Mouse (Mus musculus): ENCODE measurements around the gene Tnp2. TPM values are rescaled to one million over a fixed set of nuclear protein-coding genes. Genes with fewer than 3 reads are reported as not detected.
A peak's percentile ranks its signal among the peaks of the same experiment; 100 is the strongest.

Tnp2 gene
- polyA plus RNA-seq, 1 experiment: not detected

GRCm38 (mm10) chr16:10783883-10784792, 4.3 kb downstream of the Tnp2 start:
- Histone ChIP-seq H3K27ac (replicated peaks; ENCODE audit: low read depth, low read length) (no peak overlapping the region), H3K4me3 (ENCODE audit: insufficient read depth, low read depth, low read length) (peak overlapping the region; percentile 74), H3K4me1 (ENCODE audit: control insufficient read depth, insufficient read depth, insufficient read length, low read length) (no peaks in the 10 kb centered on the region)

GRCm38 (mm10) chr16:10783451-10783850, 5.0 kb downstream of the Tnp2 start:
- Histone ChIP-seq H3K4me1 (ENCODE audit: control insufficient read depth, insufficient read depth, insufficient read length, low read length) (no peaks in the 10 kb centered on the region), H3K4me3 (ENCODE audit: insufficient read depth, low read depth, low read length) (no peak overlapping the region), H3K27ac (replicated peaks; ENCODE audit: low read depth, low read length) (no peak overlapping the region)

- no peak overlapping the region for H3K27ac ChIP-seq (replicated peaks; ENCODE audit: low read depth, low read length)
- H3K4me3 ChIP-seq (ENCODE audit: insufficient read depth, low read depth, low read length): no peak overlapping the region
Observed at GRCm38 (mm10) chr16:10783152-10783434, 5.4 kb downstream of the Tnp2 start.

GRCm38 (mm10) chr16:10782377-10783151, 5.9 kb downstream of the Tnp2 start:
- H3K4me3 ChIP-seq (ENCODE audit: insufficient read depth, low read depth, low read length): no peak overlapping the region
- H3K27ac ChIP-seq (replicated peaks; ENCODE audit: low read depth, low read length): no peak overlapping the region
- no peaks in the 10 kb centered on the region for H3K4me1 ChIP-seq (ENCODE audit: control insufficient read depth, insufficient read depth, insufficient read length, low read length)

More at GRCm38 (mm10) chr16:10783152-10783434, 5.4 kb downstream of the Tnp2 start:
- H3K4me1 ChIP-seq (ENCODE audit: control insufficient read depth, insufficient read depth, insufficient read length, low read length): no peaks in the 10 kb centered on the region

GRCm38 (mm10) chr16:10781862-10782371, 6.5 kb downstream of the Tnp2 start:
- Histone ChIP-seq H3K27ac (replicated peaks; ENCODE audit: low read depth, low read length) (no peak overlapping the region), H3K4me1 (ENCODE audit: control insufficient read depth, insufficient read depth, insufficient read length, low read length) (no peaks in the 10 kb centered on the region), H3K4me3 (ENCODE audit: insufficient read depth, low read depth, low read length) (no peak overlapping the region)

- H3K4me1 ChIP-seq (ENCODE audit: control insufficient read depth, insufficient read depth, insufficient read length, low read length): no peaks in the 10 kb centered on the region
- H3K27ac ChIP-seq (replicated peaks; ENCODE audit: low read depth, low read length): no peak overlapping the region
- no peak overlapping the region for H3K4me3 ChIP-seq (ENCODE audit: insufficient read depth, low read depth, low read length)
Observed at GRCm38 (mm10) chr16:10780631-10781120, 7.8 kb downstream of the Tnp2 start.

- no peak overlapping the region for H3K27ac ChIP-seq (replicated peaks; ENCODE audit: low read depth, low read length)
- no peak overlapping the region for H3K4me3 ChIP-seq (ENCODE audit: insufficient read depth, low read depth, low read length)
- no peaks in the 10 kb centered on the region for H3K4me1 ChIP-seq (ENCODE audit: control insufficient read depth, insufficient read depth, insufficient read length, low read length)
Observed at GRCm38 (mm10) chr16:10777579-10778160, 10.8 kb downstream of the Tnp2 start.

- no peak overlapping the region for H3K4me3 ChIP-seq (ENCODE audit: insufficient read depth, low read depth, low read length)
- H3K27ac ChIP-seq (replicated peaks; ENCODE audit: low read depth, low read length): no peak overlapping the region
Observed at GRCm38 (mm10) chr16:10776322-10776721, 12.1 kb downstream of the Tnp2 start.

GRCm38 (mm10) chr16:10774726-10775125, 13.7 kb downstream of the Tnp2 start:
- H3K4me3 ChIP-seq (ENCODE audit: insufficient read depth, low read depth, low read length): no peak overlapping the region
- H3K4me1 ChIP-seq (ENCODE audit: control insufficient read depth, insufficient read depth, insufficient read length, low read length): no peaks in the 10 kb centered on the region; the same call in 1 of the 2 replicates
- no peak overlapping the region for H3K27ac ChIP-seq (replicated peaks; ENCODE audit: low read depth, low read length)

More at GRCm38 (mm10) chr16:10776322-10776721, 12.1 kb downstream of the Tnp2 start:
- H3K4me1 ChIP-seq (ENCODE audit: control insufficient read depth, insufficient read depth, insufficient read length, low read length): no peaks in the 10 kb centered on the region

- Histone ChIP-seq H3K4me3 (ENCODE audit: insufficient read depth, low read depth, low read length) (no peak overlapping the region), H3K27ac (replicated peaks; ENCODE audit: low read depth, low read length) (no peak overlapping the region), H3K4me1 (ENCODE audit: control insufficient read depth, insufficient read depth, insufficient read length, low read length) (no peaks in the 10 kb centered on the region; the same call in 1 of the 2 replicates)
Observed at GRCm38 (mm10) chr16:10773543-10773942, 14.9 kb downstream of the Tnp2 start.

GRCm38 (mm10) chr16:10771769-10772510, 16.5 kb downstream of the Tnp2 start:
- Histone ChIP-seq H3K4me1 (ENCODE audit: control insufficient read depth, insufficient read depth, insufficient read length, low read length) (no peaks in the 10 kb centered on the region; the same call in 1 of the 2 replicates), H3K4me3 (ENCODE audit: insufficient read depth, low read depth, low read length) (no peak overlapping the region), H3K27ac (replicated peaks; ENCODE audit: low read depth, low read length) (no peak overlapping the region)

- H3K4me1 ChIP-seq (ENCODE audit: control insufficient read depth, insufficient read depth, insufficient read length, low read length): no peaks in the 10 kb centered on the region; the same call in 1 of the 2 replicates
- no peak overlapping the region for H3K4me3 ChIP-seq (ENCODE audit: insufficient read depth, low read depth, low read length)
- no peak overlapping the region for H3K27ac ChIP-seq (replicated peaks; ENCODE audit: low read depth, low read length)
Observed at GRCm38 (mm10) chr16:10770531-10771325, 17.7 kb downstream of the Tnp2 start.

GRCm38 (mm10) chr16:10769661-10770060, 18.8 kb downstream of the Tnp2 start:
- Histone ChIP-seq H3K27ac (replicated peaks; ENCODE audit: low read depth, low read length) (no peak overlapping the region), H3K4me1 (ENCODE audit: control insufficient read depth, insufficient read depth, insufficient read length, low read length) (no peaks in the 10 kb centered on the region; the same call in 1 of the 2 replicates), H3K4me3 (ENCODE audit: insufficient read depth, low read depth, low read length) (no peak overlapping the region)

GRCm38 (mm10) chr16:10768821-10769220, 19.6 kb downstream of the Tnp2 start:
- Histone ChIP-seq H3K27ac (replicated peaks; ENCODE audit: low read depth, low read length) (no peak overlapping the region), H3K4me1 (ENCODE audit: control insufficient read depth, insufficient read depth, insufficient read length, low read length) (no peaks in the 10 kb centered on the region; the same call in 1 of the 2 replicates), H3K4me3 (ENCODE audit: insufficient read depth, low read depth, low read length) (no peak overlapping the region)

All from brown adipose tissue, adult 24 weeks (tissue).